Mouse (Mus musculus) lung, adult 18-20 months (tissue): ENCODE data around the gene Ptprj.

Source experiments
- DNase-seq, 2 experiments: peaks; one replicate each; pipeline ENCODE4 v3.0.0; 2022; ENCODE audit warnings: mixed read lengths in 2 of 2

Gene Ptprj

DNA sequence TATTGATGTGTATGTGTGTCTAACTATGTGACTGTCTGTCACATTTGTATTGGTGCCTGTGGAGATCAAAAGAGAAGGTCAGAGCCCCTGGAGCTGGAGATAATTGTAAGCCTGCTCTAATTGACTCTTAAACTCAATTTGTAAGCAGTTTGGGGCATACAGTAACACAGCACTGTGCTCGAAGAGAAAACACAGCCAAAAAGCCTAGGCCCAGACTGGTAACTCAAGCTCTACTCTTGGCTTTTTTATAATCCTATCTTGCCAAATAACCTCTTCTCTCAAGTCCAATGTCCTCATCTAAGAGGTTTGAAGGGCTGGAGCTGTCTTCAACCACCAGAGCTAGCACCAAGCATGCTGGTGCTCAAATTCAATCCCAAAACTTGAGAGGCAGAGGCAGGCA is 3.5 kb downstream of the Ptprj start:
- peak in 1 of 2 experiments; percentile 0 for DNase-seq

DNA sequence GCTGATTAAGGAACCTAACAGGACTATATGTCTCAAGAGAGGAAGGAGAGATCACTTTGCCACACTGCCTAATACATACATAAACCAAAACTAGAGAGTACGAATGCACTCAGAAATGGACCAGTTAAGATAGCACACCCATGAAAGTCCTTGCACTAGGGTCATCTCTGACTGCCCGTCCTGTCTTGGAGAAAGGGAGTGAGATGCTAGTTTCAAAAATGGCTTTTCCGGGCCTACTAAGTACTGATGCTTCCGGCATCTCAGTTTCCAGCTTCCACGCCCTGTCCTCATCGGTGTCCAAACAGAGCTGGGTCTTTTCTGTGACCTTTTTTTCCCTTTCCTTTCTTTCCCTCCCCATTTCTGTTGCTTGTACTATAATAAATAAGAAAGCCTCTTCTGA is 4.0 kb downstream of the Ptprj start:
- DNase-seq = peak in 1 of 2 experiments; percentile 0

DNA sequence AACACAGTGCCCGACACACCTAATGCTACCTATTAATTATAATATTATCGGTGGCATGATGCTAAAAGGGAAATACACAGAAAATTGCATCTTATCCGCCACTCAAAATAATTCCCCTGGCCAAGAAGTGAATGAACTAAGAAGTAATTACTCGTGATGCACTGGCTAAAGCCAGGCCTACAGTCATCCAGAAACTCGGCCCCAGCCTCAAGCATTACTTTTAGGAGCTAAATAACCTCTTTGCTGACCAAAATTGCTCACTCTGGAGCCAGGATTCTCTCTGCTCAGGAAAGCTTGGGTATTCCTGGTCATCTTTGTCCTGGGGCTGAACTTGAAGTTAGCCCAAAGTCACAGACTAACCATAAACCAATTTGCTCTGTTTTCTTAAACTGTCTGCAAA is 4.7 kb downstream of the Ptprj start:
- DNase-seq = peak in 1 of 2 experiments; percentile 1

DNA sequence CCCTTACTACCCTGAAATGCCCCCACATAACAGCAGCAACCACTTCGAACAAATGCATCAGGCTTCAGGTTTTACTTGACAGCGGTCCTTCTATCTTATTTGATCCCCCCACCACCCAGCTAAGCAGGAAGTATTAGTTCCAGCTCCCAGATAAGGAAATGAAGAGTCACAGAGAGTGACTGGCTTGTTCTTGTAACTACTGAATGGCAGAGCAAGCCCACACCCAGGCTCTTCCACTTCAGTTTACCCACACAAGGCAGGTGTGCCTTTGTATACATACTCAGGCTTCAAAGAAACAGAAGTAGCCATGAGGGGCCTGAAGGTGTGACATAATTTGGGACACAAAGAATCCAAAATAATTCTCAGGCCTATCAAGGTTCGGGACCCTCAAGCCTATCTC is 5.3 kb downstream of the Ptprj start:
- peak in 1 of 2 experiments; percentile 4 for DNase-seq

DNA sequence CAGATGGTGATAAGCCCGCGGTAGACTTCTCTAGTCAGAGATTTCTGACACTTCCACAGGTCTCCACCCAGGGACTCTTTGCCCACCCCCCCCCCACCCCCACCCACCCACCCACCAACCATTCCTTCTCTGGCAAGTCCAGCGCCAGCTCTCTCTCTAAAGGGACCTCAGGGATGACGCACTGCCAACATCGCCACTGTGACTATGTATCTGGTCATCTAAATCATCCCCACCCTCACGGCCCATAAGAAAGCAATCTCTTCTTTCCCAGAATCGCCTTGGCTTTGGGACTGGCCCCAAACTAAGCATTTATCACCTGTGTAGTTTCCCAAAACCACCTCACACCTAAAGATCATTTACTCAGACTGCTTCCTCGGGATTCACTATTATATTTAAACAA is 5.9 kb downstream of the Ptprj start:
- no peak for DNase-seq

DNA sequence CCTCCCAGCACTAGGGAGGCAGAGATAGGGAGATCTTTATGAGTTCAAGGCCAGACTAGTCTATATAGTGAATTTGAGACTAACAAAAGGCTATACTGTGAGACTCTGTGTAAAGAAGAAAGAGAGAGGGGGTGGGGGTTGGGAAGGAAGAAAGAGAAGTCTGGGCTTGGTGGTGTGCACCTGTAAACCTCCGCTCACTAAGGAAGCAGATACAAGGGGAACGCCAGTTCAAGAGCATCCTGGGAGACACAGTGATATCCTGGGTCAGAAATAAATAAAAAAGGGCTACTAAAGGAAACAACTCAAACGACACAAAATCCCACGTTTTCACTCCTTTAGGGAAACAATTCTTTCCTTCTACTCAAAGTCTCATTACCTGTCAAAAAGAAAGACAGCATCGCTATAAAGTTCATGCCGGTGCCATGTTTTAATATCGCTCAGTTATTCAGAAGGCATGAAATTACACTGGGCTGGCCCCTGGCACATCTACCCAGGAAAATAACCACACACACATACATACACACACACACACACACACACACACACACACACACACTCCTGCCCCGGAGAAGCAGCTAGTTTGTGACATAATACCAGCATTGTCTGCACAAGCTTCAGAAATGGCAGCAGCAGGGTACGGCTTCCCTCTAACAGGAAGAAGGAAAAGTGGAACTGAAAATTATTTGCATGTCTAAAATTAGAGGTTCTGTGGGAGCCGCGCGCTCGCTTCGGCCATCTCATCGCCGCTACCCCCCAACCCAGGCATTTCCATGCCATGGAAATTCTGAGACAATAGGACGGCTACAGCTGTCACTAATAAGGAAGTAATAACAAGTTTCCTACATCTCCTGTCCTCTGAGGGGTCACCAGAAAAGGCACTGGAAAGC is 6.6 kb downstream of the Ptprj start:
- peak in 1 of 2 experiments; percentile 52 for DNase-seq

DNA sequence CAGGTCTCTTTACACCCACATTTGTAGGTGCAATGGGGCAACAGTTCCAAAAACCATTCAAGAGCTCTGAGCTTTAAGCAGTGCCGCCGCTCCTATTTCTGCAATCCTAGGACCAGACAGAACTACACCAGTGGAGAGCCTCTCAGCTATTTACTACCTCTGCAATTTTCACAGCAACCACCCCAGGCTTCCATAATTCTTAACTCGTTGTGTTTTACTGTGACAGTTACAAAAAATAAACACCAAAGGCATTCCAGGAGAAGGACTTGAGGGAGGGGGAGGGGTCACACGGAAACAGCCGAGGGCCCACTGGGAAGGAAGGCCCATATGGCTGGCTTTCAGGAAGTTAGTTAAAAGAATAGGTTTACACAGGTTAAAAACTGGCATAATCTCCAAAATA is 8.3 kb downstream of the Ptprj start:
- DNase-seq = peak in 1 of 2 experiments; percentile 2

- DNase-seq = peak in 1 of 2 experiments; percentile 0
These were observed 9.0 kb downstream of the Ptprj start for GRCm38 (mm10) chr2:90571399-90571798.

GRCm38 (mm10) chr2:90570871-90571270 is 9.6 kb downstream of the Ptprj start:
- no peak for DNase-seq

DNA sequence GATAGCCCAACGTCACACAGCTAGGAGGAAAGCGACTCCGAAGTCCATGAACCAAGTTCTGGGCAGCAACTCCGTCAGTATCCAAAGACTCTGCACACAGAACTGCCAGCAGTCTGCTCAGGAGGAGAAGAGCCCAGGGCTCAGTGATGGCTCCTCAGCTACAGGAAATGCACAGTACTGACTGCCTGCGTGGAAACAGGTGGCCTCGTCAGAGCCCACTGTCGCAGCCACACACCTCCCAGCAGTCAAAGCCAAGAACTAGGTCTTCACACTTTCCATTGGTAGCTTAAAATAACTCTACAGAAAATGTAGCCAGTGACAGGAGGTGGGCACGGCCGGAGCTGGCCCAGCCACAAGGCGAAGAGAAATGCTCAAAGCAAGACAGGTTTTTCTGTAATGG is 10.2 kb downstream of the Ptprj start:
- peak in 1 of 2 experiments; percentile 2 for DNase-seq

- DNase-seq = no peak
These were observed 11.4 kb downstream of the Ptprj start for GRCm38 (mm10) chr2:90568961-90569481.

- no peak for DNase-seq
These were observed 12.4 kb downstream of the Ptprj start for GRCm38 (mm10) chr2:90568091-90568490.

GRCm38 (mm10) chr2:90566773-90567528 is 13.5 kb downstream of the Ptprj start:
- DNase-seq = peak in 1 of 2 experiments; percentile 46

GRCm38 (mm10) chr2:90566046-90566445 is 14.4 kb downstream of the Ptprj start:
- DNase-seq = peak in 1 of 2 experiments; percentile 46

GRCm38 (mm10) chr2:90565192-90565929 is 15.1 kb downstream of the Ptprj start:
- peak; percentile 63 to 65 for DNase-seq

DNA sequence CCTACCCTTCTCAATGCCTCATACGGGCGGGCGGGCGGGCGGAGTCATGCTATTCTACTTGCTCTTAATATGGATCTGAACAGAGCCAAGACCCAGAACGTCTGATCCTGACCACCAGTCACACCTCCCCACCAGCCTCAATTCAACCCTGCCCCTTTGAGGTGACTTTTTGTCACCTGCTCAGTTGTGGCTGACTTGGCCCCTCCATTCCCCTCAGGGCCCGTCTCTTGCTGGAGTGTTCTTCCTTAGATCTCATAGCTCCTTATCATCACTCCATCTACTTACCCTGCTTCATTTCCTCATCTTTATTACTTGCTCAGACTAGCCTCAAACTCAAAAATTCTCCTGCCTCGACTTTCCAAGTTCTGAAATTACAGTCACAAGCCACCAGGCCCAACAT is 15.9 kb downstream of the Ptprj start:
- DNase-seq = no peak

GRCm38 (mm10) chr2:90563171-90563570 is 17.3 kb downstream of the Ptprj start:
- DNase-seq = no peak

GRCm38 (mm10) chr2:90562126-90562670 is 18.2 kb downstream of the Ptprj start:
- no peak for DNase-seq

GRCm38 (mm10) chr2:90560197-90560843 is 20.1 kb downstream of the Ptprj start:
- DNase-seq = peak in 1 of 2 experiments; percentile 40

DNA sequence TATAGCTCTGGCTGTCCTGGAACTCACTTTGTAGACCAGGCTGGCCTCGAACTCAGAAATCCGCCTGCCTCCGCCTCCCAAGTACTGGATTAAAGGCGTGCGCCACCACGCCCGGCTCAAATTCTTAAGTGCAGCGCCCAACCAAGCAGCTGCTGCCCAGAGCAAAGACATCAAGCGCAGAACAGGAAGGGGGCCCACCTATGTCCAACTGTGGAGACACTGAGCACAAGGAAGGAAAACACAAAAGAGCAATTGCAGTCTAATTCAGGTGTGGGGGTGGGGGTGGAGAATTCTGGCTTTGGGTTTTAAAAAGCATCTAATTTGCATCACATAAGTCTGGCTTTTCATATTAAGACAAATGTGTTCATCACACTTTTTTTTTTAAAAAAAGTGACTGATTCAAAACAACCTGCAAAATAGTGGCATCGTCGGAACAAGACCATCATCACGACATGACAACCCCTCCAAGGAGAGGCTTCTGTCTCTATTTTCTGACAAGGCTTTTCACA is 20.7 kb downstream of the Ptprj start:
- no peak for DNase-seq

DNA sequence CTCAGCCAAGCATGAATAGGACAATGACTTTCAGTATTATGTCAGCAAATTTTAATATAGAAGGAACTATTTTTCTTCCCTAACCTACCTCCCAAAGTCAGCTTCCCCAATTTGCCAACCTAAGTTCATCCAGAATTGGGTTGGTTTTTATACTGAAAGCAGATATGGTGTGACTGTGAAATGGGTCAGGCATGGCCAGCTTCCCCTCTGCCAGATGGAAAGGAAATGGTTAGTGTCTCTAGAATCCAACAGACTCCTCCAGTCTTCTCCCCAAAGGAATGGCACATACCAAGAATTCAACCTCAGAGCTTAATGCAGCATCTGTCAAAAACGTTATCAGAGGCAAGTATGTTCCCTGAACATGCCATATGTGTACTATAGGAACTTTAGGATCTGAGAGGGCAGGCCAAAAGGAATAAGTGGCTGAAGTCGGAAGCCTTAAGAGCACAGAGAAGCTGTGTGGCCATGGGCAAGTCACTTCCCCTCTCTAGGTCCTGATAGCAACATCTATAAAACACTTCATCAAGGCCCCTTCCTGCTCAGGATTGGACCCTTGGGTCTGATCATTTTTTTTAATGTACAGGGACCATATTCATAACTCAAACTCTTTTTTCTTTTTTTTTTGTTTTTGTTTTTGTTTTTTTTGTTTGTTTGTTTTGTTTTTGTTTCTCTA is 21.3 kb downstream of the Ptprj start:
- DNase-seq = no peak
